Mouse (Mus musculus): ENCODE results near the gene Baz2a.
"Not testable (repeated sequence)": the region's sequence is repeated elsewhere in the genome, so short reads cannot be mapped to it uniquely, and the experiment has no call there.

Gene Baz2a

GRCm38 (mm10) chr10:128081807-128082476, 9.4 kb upstream of the Baz2a start:
- DNase-seq (ENCODE audit: extremely low spot score): no peak

- peak; percentile 43 for DNase-seq (ENCODE audit: extremely low spot score)
These were observed 8.9 kb upstream of the Baz2a start for GRCm38 (mm10) chr10:128082477-128082808.

- DNase-seq (ENCODE audit: extremely low spot score): peak; percentile 98
These were observed 8.4 kb upstream of the Baz2a start, which contains the start of gene Atp5b for GRCm38 (mm10) chr10:128082880-128083421. TSS of gene Atp5b (plus strand) at chr10:128083273.

GRCm38 (mm10) chr10:128083688-128084087, 7.7 kb upstream of the Baz2a start:
- DNase-seq (ENCODE audit: extremely low spot score): no peak

- DNase-seq (ENCODE audit: extremely low spot score): no peak
These were observed 7.2 kb upstream of the Baz2a start for GRCm38 (mm10) chr10:128084160-128084559.

- DNase-seq (ENCODE audit: extremely low spot score): peak; percentile 20
These were observed 5.0 kb upstream of the Baz2a start for GRCm38 (mm10) chr10:128086391-128086790.

GRCm38 (mm10) chr10:128087216-128087615, 4.2 kb upstream of the Baz2a start:
- not testable (repeated sequence) for DNase-seq (ENCODE audit: extremely low spot score)

- DNase-seq (ENCODE audit: extremely low spot score): no peak
These were observed 3.2 kb upstream of the Baz2a start for GRCm38 (mm10) chr10:128088181-128088580.

- DNase-seq (ENCODE audit: extremely low spot score): no peak
These were observed 1.5 kb upstream of the Baz2a start for GRCm38 (mm10) chr10:128089842-128090241.

- DNase-seq (ENCODE audit: extremely low spot score): peak; percentile 92
These were observed 470 bp upstream of the Baz2a start for GRCm38 (mm10) chr10:128090651-128091563.

GRCm38 (mm10) chr10:128092506-128093495, 1.4 kb downstream of the Baz2a start:
- DNase-seq (ENCODE audit: extremely low spot score): peak; percentile 87

GRCm38 (mm10) chr10:128093496-128094294, 2.3 kb downstream of the Baz2a start:
- DNase-seq (ENCODE audit: extremely low spot score): no peak

GRCm38 (mm10) chr10:128094340-128094968, 3.1 kb downstream of the Baz2a start:
- DNase-seq (ENCODE audit: extremely low spot score): peak; percentile 82

GRCm38 (mm10) chr10:128095003-128095636, 3.7 kb downstream of the Baz2a start:
- no peak for DNase-seq (ENCODE audit: extremely low spot score)

GRCm38 (mm10) chr10:128096313-128096692, 4.9 kb downstream of the Baz2a start:
- DNase-seq (ENCODE audit: extremely low spot score): no peak

GRCm38 (mm10) chr10:128096693-128097586, 5.6 kb downstream of the Baz2a start:
- DNase-seq (ENCODE audit: extremely low spot score): peak; percentile 91

GRCm38 (mm10) chr10:128097587-128097971, 6.2 kb downstream of the Baz2a start:
- DNase-seq (ENCODE audit: extremely low spot score): peak; percentile 46

GRCm38 (mm10) chr10:128110103-128110761, 18.9 kb downstream of the Baz2a start:
- no peak for DNase-seq (ENCODE audit: extremely low spot score)

Measured in embryo, embryonic 9.5 days (tissue).